Mouse (Mus musculus): ENCODE measurements around the gene Gm17019. TPM values are rescaled to one million over a fixed set of nuclear protein-coding genes. Genes with fewer than 3 reads are reported as not detected.
"Not testable (repeated sequence)": the region's sequence is repeated elsewhere in the genome, so short reads cannot be mapped to it uniquely, and the experiment has no call there.

The Gm17019 gene
- polyA plus RNA-seq (2012; ENCODE audit: insufficient read depth, low replicate concordance): not detected in 2 replicates

DNA sequence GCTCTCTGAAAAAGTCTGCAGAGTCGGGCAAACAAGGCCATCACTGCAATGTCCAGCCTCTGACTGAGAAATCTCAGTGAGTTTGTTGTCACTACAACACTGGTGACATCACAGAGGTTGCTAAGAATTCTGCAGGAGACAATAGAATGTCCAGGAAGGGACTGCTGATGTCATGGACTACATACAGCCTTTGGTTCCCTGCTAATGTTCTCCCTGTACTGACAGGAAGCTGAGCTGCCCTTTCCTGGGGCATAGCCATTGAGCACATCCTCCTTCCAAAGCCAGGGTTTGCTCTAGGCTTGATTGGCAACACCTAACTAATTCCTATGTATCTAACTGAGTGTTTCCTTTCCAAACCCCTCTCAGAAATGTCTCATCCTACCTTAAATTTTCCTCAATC is at the start of gene Gm17019:
Gm17019 (minus strand) TSS at position 101 of the 400 bp plus-strand sequence.
- H3K4me3 ChIP-seq (replicated peaks); H3K4me1 ChIP-seq; H3K9me3 ChIP-seq; H3K27me3 ChIP-seq (replicated peaks); H3K36me3 ChIP-seq (replicated peaks; ENCODE audit: low read length): not testable (repeated sequence)

DNA sequence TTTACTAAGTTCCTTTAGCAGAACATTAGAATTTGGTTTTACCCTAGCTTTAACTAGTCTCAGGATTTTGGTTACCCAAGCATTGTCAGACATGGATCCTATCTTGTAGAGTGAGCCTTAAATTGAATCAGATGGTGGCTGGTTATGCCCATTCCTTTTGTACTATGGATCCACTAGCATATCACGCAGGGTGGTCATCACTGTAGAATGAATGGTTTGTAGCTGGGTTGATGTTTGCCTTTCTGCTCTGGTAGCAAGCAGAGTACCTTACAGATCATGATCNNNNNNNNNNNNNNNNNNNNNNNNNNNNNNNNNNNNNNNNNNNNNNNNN is 29.6 kb upstream of the Gm17019 start:
- not testable (repeated sequence) for H3K27me3 ChIP-seq (replicated peaks); H3K36me3 ChIP-seq (replicated peaks; ENCODE audit: low read length); H3K4me3 ChIP-seq (replicated peaks); H3K4me1 ChIP-seq
- H3K9me3 ChIP-seq: peaks cover 21% of the 10 kb centered on the region

DNA sequence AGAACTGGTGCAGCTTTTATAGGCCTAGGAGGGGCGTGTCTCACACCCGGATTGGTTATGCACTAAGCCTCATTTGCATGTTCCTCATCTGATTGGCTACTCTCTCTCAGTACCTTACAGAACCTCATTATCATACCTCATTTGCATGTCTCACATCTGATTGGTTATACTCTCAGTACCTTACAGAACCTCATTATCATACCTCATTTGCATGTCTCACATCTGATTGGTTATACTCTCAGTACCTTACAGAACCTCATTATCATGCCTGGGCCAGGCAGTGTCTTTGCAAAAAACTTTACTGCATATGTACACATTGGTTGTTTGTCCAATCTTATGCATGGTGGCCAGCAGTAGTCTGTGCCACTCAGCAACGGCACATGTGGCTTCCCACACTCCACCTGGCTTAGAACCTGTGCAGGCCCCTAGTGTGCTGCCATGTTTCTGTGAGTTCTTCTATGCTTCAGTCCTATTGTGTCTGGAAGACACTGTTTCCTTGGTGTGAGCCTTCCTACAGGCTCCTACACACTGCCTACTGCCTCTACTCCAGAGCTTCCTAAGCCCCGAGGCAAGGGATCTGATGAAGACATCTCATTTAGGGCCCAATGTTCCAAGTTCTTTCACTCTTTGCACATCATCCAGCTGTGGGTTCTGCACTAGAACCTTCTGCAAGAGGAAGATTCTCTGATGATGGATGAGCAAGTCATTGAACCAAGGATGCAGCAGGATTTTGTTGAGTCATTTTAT is 29.0 kb upstream of the Gm17019 start:
- not testable (repeated sequence) for H3K4me3 ChIP-seq (replicated peaks); H3K27me3 ChIP-seq (replicated peaks); H3K4me1 ChIP-seq; H3K36me3 ChIP-seq (replicated peaks; ENCODE audit: low read length)
- H3K9me3 ChIP-seq: peaks cover 21% of the 10 kb centered on the region

DNA sequence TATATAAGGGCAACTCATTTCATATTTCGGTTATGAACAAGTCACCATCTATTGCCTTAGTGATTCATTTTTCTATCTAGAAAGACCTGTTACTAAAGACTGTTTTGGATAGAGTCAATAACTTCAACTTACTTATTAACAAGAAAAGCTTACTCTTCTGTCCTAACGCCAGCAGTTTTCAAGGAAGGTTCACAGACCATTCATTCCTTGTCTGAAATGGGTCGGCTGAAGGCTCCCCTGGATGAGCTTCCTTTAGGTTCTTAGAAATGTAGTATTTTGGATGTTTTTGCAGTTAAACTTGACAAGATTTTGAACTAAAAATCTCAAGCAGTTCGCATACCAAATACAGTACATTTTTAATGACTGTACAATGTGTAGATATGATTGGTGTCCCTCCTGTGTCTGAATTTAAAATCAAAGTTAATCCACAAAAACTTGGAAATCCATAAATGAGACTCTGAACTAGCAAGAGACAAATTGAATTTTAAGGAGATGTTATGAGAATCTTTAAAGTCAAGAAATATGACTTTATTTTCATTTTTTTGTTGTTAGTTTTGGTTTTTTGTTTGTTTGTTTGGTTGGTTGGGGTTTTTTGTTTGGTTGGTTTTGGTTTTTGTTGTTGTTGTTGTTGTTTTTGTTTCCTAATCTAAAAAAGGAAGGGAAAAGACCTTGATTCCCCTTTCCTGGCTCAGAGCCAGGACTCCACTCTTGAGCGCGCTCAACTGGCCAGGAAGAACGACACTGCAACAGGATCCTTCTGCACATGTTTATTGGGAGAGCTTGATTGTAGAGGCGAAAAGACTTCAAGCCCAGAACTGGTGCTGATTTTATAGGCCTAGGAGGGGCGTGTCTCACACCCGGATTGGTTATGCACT is 21.6 kb upstream of the Gm17019 start:
- peaks cover 11% of the 10 kb centered on the region for H3K9me3 ChIP-seq
- H3K27me3 ChIP-seq (replicated peaks); H3K4me1 ChIP-seq; H3K36me3 ChIP-seq (replicated peaks; ENCODE audit: low read length); H3K4me3 ChIP-seq (replicated peaks): not testable (repeated sequence)

DNA sequence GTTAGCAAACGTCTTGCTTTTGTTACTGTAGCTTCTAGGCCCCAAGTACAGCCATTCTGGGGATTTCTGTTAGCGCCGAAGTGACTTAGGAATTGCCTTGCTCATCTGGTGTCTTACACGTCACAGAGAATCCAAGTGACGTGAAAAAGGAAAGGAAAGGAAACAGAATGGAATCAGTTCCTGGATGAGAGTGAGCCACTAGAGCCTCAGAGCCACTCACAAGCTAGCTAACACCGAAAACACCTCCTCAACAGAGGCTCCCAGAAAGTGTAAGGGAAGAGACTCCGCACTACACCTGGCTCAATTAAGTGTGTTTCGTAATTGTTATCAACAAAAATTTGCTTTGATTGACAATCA is 20.8 kb upstream of the Gm17019 start:
- not testable (repeated sequence) for H3K4me3 ChIP-seq (replicated peaks); H3K4me1 ChIP-seq; H3K27me3 ChIP-seq (replicated peaks); H3K36me3 ChIP-seq (replicated peaks; ENCODE audit: low read length)
- H3K9me3 ChIP-seq: peaks cover 11% of the 10 kb centered on the region

DNA sequence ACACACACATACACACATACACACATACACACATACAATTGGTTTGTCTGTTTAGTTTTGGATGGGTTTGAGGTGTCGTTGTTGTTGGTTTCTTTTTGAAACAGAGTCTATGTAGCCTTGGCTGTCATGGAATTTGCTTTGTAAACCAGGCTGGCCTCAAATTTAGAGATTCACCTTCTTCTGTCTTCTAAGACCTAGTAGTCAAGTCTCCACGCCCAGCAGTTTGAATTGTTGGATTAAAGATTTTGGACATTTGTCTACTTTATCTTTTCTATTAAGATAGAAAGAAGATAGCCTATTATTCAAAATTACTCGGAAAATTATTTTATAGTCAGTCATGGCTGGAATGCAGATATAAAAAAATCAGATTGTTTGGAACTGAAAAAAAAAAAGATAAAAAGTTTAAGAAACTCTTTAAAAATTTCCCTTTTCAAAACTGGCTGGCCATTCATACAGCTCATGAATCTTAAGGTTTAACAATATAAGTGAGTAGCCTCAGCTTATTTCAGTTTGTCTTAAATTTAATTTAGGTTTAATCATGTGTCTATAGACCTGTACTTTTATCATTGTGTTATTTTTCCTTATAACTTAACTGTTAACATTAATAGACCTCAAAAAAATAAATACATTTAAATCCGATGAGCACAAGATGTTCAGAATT is 20.3 kb upstream of the Gm17019 start:
- H3K9me3 ChIP-seq; H3K27me3 ChIP-seq (replicated peaks); H3K4me3 ChIP-seq (replicated peaks); H3K4me1 ChIP-seq; H3K36me3 ChIP-seq (replicated peaks; ENCODE audit: low read length): not testable (repeated sequence)

DNA sequence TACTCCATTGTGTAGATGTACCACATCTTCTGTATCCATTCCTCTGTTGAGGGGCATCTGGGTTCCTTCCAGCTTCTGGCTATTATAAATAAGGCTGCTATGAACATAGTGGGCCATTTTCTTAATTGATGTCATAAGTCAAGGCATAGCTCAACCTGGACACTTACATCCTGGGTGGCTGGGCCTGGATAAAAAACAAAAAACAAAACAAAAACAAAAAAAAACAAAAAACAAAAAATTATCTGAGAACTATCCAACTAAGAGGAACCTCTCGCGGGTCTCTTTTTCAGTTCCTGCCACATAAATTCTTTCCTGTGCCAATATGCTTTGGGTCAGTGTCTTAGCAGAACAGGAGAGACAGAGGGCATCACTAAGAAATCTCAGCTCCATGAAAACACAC is 18.0 kb upstream of the Gm17019 start:
- H3K9me3 ChIP-seq; H3K4me1 ChIP-seq; H3K27me3 ChIP-seq (replicated peaks); H3K4me3 ChIP-seq (replicated peaks); H3K36me3 ChIP-seq (replicated peaks; ENCODE audit: low read length): not testable (repeated sequence)

DNA sequence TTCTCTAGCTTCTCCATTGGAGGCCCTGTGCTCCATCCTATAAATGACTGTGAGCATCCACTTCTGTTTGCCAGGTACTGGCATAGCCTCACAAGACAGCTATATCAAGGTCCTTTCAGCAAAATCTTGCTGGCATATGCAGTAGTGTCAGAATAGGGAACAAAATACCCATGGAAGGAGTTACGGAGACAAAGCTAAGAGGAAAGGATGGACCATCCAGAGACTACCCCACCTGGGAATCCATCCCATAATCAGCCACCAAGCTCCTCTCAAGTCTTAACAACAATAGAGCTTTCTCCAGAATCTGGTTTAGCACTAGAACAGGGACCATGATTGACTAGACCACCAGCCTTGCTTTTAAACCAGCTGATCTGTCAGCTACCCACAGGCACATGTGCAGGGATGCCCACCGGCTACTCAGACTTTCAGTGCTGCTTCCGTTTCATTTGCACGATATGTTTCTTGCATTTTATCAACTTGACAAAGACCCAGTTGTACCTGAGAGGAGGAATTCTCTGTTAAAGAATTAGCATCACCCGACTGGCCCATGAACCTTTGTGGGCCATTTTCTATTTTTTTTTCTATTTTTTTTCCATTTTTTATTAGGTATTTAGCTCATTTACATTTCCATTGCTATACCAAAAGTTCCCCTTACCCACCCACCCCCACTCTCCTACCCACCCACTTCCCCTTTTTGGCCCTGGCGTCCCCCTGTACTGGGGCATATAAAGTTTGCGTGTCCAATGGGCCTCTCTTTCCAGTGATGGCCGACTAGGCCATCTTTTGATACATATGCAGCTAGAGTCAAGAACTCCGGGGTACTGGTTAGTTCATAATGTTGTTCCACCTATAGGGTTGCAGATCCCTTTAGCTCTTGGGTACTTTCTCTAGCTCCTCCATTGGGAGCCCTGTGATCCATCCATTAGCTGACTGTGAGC is 12.3 kb upstream of the Gm17019 start:
- H3K4me3 ChIP-seq (replicated peaks); H3K36me3 ChIP-seq (replicated peaks; ENCODE audit: low read length); H3K9me3 ChIP-seq; H3K27me3 ChIP-seq (replicated peaks); H3K4me1 ChIP-seq: not testable (repeated sequence)

DNA sequence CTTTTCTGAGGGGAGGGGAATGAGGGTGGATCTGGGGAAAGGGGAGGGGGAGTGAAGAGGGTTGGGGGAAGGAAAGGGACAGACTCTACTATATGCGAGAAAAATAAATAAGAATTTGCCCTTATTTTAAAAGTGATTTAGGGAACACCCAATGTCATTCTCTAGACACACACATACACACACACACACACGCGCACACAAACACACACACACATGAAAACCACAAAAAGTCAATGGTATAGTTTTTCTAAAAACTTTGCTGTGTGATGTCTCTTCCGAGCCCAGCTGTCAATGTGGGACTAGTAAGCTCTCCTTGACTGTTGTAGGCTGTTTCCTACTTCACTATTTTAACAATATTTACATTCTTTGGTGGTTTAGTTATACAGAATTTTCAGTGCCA is 8.0 kb upstream of the Gm17019 start:
- not testable (repeated sequence) for H3K4me1 ChIP-seq; H3K9me3 ChIP-seq; H3K27me3 ChIP-seq (replicated peaks); H3K4me3 ChIP-seq (replicated peaks); H3K36me3 ChIP-seq (replicated peaks; ENCODE audit: low read length)

DNA sequence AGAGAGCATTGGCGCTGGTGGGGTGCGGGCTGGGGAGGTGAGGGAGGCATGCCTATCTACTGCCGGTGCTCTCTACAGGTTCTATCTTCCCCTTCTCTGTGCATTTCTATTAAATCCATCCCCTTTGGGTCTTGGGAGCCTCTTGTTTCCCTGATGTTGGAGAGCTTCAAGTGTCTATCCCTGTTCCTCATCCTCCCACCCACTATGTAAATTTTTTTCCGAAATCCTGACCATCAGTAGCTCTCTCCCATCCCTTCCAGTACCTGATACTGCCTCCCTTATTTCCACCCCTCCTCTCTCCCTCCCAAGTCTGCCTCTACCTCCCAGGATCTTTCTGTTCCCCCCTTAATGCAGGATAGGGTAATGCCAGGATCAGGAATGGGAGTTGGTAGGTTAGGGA is 7.2 kb upstream of the Gm17019 start:
- H3K27me3 ChIP-seq (replicated peaks); H3K4me3 ChIP-seq (replicated peaks); H3K9me3 ChIP-seq; H3K36me3 ChIP-seq (replicated peaks; ENCODE audit: low read length); H3K4me1 ChIP-seq: not testable (repeated sequence)

DNA sequence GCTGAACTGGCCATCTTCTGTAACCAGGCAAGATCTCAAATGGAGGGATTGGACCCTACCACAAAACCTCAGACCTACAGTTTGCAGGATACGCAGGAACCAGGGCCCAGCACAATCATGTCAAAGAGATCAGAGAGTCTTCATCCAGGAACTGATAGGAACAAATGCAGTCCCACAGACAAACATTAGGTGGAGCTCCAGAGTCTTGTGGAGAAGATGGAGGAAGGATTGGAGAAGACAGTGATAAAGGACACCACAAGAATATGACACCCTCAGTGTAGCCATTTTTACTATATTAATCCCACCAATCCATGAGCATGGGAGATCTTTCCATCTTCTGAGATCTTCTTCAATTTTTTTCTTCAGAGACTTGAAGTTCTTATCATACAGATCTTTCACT is 8.5 kb downstream of the Gm17019 start:
- H3K27me3 ChIP-seq (replicated peaks); H3K9me3 ChIP-seq; H3K4me3 ChIP-seq (replicated peaks); H3K4me1 ChIP-seq; H3K36me3 ChIP-seq (replicated peaks; ENCODE audit: low read length): not testable (repeated sequence)

DNA sequence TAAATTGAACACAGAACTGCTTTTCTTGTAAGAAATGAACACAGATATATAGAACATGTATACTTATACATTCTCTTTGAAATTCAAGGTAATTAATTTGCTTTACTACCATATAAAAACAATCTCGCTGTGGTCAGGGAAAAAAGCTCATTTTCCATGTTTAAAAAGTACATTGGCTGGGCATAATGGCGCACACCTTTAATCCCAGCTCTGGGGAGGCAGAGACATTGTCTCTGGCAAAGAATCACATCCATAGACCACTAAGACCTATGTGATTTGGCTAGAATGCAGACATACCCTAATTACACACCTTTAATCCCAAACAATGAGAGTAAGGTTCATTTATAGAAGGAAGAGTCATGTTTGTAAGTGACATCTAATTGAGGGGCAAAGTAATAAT is 12.7 kb downstream of the Gm17019 start:
- not testable (repeated sequence) for H3K9me3 ChIP-seq; H3K27me3 ChIP-seq (replicated peaks); H3K36me3 ChIP-seq (replicated peaks; ENCODE audit: low read length); H3K4me1 ChIP-seq; H3K4me3 ChIP-seq (replicated peaks)

DNA sequence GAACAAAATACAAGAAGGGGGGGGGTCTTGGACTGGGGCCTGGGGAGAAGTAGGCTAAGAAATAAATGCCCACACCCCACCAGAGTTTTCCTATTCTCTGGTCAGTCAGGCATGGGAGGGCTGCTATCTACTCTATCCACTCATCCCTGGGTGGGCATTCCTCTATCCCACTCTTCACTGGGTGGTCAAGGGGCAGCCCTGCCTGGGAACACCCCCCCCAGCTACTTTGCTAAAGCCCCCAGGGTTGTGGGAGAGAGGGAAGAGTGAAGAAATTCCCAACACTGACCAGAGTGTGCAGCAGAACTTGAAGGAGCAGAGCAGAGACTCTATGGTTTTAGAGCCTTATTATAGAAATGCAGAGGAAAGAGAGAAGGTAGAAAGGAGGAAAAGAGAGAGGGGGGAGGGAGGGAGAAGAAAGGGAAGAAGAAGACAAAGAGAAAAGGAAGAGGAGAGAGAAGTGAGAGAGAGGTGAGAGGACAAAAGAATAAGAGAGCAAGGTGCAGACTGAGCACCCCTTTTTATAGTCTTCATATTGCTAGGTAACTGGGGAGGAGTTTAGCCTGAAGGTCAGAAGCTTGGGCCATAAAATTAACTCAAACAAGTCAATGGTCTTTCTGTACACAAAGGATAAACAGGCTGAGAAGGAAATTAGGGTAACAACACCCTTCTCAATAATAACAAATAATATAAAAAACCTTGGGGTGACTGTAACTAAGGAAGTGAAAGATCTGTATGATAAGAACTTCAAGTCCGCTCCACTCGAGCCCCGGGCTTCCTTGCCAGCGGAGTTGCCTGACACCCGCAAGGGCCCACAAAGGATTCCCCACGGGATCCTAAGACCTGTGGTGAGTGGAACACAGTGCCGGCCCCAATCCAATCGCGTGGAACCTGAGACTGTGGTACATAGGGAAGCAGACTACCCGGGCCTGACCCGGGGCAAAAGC is 21.9 kb downstream of the Gm17019 start:
- not testable (repeated sequence) for H3K36me3 ChIP-seq (replicated peaks; ENCODE audit: low read length); H3K4me1 ChIP-seq; H3K27me3 ChIP-seq (replicated peaks); H3K9me3 ChIP-seq; H3K4me3 ChIP-seq (replicated peaks)

DNA sequence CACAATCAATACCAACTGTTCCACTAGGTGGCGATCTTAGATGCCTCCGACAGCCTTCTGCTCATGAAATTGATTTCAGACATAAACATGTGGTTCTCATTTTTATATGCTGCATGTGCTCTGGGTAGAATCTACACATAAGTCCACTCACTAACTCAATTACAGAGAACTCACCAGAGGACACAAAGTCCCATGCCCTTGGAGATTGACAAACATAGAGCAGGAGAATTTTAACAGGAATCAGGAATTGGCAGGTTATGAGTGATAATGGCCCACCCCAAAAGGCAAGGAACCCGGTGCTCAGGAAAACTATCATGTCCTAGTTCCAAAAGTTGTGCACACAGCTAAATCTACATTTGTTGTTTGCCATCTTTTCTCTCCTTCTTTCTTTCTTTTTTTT is 25.9 kb downstream of the Gm17019 start:
- H3K4me1 ChIP-seq; H3K27me3 ChIP-seq (replicated peaks); H3K4me3 ChIP-seq (replicated peaks); H3K36me3 ChIP-seq (replicated peaks; ENCODE audit: low read length): not testable (repeated sequence)
- peaks cover 14% of the 10 kb centered on the region for H3K9me3 ChIP-seq

DNA sequence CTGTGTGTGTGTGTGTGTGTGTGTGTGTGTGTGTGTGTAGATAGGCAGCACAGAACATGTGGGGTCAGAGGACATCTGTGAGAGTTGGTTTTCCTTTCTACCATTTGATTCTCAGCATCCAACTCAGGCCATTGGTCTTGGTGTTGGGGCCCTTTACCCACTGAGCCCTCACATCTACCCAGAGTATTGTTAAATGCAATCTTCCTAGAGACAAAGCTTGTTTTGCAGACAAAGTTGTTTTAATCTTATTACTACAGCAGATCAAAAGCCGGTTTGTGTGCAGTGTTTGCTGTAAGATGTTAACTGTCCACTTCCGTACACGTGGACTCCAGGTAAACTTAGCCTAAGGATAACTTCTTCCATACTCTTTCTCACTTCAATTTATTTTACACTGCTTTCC is 26.5 kb downstream of the Gm17019 start:
- not testable (repeated sequence) for H3K27me3 ChIP-seq (replicated peaks); H3K4me3 ChIP-seq (replicated peaks); H3K4me1 ChIP-seq; H3K36me3 ChIP-seq (replicated peaks; ENCODE audit: low read length)
- peaks cover 10% of the 10 kb centered on the region for H3K9me3 ChIP-seq

All from megakaryocyte, embryonic 14.5 days (primary cell).